Mouse (Mus musculus) thymus, postnatal 14 days (tissue): ENCODE measurements around the gene Siglech.
"Not testable (repeated sequence)": the region's sequence is repeated elsewhere in the genome, so short reads cannot be mapped to it uniquely, and the experiment has no call there.

Source experiments
- DNase-seq: peaks from one replicate; pipeline ENCODE4 v3.0.0; 2021

Siglech gene

DNA sequence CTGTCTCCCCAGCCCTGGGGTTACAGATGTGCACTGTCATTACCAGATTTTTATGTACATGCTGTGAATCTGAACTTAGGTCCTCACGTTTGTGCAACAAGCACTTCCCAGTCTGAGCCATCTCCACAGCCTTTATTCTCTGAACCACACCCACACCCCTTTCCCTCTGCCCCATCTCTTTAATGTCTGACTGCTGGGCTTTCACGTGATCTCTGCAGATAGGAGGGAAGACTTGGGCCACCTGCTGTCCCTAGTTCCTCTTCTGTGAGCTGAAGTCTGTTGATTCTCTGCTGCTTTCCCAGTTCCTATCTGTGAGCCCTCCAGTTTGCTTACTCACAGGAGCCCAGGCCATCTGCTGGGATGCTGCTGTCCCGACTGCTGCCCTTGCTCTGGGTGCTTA is at the start of gene Siglech:
Siglech (plus strand) TSS at position 253 of the 400 bp plus-strand sequence.
- DNase-seq = no peak

GRCm38 (mm10) chr7:55722673-55723072 is 45.3 kb upstream of the Siglech start:
- DNase-seq = no peak

DNA sequence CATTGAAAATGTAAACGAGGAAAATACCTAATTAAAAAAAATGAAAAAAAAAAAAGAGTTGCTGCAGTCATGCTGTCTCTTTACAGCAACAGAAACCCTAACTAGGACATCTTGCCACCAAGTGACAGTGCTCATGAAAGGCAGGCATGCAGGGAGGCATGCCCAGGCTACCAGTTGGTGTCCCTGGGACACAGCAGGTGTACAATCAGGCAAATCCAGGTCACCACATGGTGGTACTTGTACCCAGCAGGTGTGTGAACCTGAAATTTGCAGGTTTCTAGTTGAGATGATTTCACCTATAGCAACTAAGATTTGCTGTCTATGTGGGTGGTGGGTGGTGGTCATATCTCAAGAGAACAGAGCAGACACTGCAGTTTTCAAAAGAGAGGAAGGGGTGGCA is 39.1 kb upstream of the Siglech start:
- DNase-seq = no peak

DNA sequence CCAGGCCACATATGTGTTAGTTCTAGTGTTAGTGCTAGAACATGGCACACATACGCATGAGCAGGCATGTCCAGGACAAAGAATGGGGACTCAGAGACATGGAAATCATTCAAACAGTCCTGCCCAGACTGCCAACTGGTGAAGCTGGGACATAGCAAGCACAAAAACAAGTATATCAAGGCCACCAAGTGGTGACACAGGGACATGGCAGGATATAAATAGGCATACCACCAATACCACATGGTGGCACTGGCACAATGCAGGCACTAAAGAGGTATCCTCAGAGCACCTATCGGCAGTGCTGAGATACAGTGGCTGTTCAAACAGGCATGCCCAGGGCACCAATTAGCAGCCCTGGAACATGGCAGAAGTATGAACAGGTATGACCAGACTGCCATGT is 33.5 kb upstream of the Siglech start:
- DNase-seq = no peak

DNA sequence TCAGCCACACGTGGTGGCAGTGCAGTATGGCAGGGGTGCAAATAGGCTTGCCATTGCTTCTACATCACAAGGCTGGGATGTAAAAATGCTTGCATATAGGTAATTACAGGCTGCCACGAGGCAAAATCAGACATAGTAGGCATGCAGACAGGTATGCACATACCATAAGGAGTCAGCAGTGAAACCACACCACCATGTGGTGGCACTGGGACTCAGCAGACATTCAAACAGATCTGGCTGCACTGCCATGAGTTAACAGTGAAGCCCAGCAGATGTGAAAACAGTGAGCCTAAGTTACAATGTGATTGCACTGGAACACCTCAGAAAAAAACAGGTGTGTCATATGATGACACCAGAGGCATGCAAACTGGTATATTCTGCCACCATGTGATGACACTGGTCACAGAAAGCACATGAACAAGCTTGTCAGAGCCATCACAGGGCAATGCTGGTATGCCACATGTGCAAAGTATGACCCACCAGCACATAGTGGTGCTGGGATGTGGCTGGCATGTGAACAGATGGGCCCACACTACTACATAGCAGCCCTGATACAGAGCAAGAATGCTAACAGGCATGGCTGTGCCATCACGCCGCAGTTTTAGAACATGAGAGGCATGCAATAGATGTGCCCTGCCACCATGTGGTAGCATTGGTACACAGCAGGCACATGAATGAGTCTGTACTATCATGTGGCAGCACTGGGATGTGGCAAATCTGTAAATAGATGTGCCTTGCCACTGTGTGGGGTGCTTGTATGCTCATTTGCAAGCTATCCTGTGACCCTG is 30.7 kb upstream of the Siglech start:
- DNase-seq = no peak

DNA sequence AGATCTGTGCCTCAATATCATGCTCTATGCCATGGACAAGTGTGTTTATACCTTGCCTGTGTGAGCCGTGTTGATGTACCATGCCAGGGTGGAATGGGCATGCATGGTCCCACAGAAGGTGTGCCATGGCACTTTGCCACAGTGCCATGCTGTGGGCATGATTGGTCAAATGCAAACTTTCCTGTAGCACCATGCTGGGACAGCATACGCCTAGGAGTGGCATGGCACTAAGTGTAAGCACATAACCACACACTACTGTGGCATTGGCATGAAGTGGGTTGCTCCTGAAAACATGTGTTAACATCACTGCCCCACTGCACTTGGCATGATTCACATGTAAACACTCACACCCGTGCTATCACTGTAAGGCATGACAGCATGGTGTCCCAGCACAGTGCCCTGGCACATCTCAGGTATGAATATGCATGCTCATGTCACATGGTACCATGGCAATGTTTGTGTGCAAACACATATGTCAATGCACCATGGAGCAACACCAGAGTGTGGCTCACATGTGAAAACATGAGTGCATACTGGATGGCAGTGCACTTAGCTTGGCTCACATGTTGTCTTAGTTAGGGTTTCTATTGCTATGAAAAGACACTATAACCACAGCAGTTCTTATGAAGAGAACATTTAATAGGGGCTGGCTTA is 24.2 kb upstream of the Siglech start:
- no peak for DNase-seq

GRCm38 (mm10) chr7:55744566-55745220 is 23.3 kb upstream of the Siglech start:
- no peak for DNase-seq

DNA sequence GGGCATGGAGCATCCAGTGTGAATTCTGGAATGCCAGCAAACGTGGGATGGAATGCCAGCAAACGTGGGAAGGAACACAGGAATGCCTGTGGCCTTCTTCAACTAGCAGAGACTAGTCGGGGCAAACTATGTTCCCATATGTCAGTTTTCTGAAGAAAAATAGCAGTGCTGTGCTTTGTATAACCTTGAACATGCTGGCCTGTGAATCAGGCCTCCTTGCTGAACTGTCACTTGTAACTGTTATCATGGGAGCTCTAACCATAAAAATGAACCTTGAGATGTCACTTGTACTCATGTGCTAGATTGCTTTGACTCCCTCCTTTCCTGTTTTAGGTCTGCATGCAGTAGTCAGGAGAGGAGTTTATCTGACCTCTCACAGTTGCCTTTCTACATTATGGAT is 17.1 kb upstream of the Siglech start:
- DNase-seq = no peak

- DNase-seq = no peak
Observed at GRCm38 (mm10) chr7:55759346-55759745, 8.6 kb upstream of the Siglech start.

- no peak for DNase-seq
Observed at GRCm38 (mm10) chr7:55780011-55780410, 12.0 kb downstream of the Siglech start.

DNA sequence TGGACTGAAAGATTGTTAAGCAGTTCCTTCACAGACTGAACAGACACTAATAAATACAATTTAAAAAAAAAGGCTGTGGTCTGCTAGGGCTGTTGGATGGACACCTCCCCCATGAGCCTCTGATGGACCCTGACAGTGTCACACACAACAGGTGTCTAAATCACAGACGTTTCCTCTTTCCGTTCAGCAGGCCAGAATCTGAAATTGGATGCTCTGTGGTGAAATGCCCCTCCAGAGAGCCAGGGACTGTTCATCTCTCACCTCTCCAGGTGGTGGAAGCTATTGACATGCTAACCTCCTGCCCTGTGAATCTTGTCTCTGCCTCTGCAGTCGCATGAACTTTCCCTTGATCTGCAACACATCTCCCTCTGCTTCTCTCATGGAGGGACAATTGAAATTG is 14.5 kb downstream of the Siglech start:
- DNase-seq = no peak

DNA sequence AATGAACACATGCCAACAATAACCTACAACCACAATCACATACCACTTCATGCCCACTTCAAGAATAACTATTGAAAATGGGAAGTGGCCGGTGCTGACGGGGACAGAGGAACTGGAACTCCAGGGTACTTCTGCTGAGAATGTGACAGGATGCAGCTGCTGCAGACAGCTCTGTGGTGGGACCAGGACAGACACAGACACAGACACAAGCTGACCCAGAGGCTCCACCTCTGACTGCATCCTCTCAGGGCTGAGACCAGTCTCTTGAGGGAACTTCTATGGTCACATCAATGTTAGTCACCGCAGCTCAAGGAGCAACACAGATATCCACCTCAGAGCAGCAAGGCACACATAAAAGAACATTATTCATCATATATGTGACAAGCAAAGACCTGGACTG is 16.6 kb downstream of the Siglech start:
- peak; percentile 5 for DNase-seq

- not testable (repeated sequence) for DNase-seq
Observed at GRCm38 (mm10) chr7:55790586-55790985, 22.6 kb downstream of the Siglech start.

DNA sequence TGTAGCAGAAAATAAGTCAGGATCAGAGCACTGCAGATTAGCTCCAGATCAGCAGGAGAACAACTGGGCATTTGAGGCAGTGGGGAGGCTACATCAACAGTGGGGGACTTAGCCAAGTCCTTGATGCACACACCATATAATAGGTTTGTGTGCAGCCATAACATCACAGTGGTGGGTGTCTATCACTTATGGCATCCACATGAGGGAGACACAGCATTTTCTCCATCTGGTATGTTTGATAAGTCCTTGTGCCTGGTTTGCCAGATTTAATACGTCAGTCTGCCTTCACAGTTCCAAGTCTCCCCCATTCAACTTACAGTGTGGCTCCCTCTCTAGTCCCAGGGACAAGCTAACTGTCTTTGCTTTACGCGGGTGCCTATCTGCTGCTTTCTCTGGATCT is 24.3 kb downstream of the Siglech start:
- no peak for DNase-seq

- no peak for DNase-seq
Observed at GRCm38 (mm10) chr7:55793236-55793951, 25.4 kb downstream of the Siglech start.

GRCm38 (mm10) chr7:55793952-55794603 is 26.1 kb downstream of the Siglech start, which contains the start of gene Tubgcp5:
TSS of gene Tubgcp5 (plus strand) at chr7:55794154.
- peak; percentile 97 for DNase-seq

- no peak for DNase-seq
Observed at GRCm38 (mm10) chr7:55799981-55800380, 32.0 kb downstream of the Siglech start.

GRCm38 (mm10) chr7:55809967-55810366 is 42.0 kb downstream of the Siglech start:
- DNase-seq = no peak

DNA sequence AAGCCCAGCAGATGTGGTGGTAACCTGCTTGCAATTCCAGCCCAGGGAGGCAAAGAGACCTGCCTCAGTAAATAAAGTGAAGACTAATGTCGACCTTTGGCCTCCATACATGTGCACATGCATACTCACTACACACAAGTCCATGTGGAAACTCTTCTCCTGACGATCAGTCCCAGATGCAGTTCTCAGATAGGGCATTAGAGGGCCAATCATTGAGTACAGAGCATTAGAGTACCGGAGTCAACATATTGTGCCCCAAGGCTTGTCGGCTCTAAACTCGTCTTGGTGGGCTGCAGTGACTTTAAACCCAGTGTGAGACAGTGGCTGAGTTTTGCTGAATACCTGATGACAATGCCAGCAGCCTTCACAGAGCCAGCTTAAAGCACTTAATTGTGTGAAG is 56.5 kb downstream of the Siglech start:
- DNase-seq = no peak

DNA sequence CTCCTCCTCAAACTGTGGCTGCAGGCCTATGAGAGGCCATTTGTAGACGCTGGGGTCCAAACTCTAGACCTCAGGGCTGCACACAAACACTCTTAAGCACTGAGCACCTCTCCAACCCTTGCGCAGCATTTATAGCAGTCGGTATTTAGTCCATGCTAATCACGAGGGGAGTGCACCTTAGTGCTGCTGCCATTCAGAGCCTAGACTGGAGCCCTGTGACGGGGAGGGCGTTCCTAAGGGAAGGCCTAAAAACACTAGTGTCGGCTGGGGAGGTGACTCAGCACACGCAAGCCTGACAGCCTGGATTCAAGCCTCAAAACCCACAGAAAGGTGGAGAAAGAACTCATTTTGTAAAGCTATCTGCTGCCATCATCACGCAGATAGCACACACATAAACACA is 59.6 kb downstream of the Siglech start:
- DNase-seq = no peak
